15 mouse cellular contexts compared by ENCODE assay signal in the genomic region with DNA sequence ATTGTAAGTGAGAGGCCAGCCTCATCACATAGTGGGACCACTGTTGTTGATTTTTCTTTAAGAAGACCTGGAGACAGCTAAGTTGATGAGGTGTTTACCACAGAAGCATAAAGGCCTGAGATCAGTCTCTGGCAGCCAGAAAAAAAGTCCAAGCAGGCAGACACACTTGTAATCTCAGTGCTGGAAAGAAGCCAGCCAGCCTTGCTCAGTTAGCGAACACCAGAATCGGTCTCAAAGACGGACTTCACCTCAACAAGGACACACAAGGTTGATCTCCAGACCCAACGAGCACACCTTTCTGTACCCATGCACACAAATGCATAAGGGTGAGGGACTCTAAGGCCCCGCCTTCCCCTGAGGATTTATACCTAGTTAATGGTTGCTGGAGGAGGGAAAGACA.
DNase-seq lines count a peak whose midpoint lies in the region; ATAC-seq and TF ChIP-seq lines count a peak whose summit lies in the region.
"Had no signal": no experiment of that assay in that cellular context is flagged by ENCODE, and none has a peak within 500 bp of the region (broad histone marks: within the 10 kb centered on the region; RNA-seq: fewer than 3 reads in every experiment).

No protein-coding gene starts in this region.

- DNase-seq in embryonic facial prominence, embryonic 14.5 days (ENCODE audit: low spot score), result peak; percentile 41
- no peak for DNase-seq in embryonic facial prominence, embryonic 10.5 days (ENCODE audit: low spot score)
- peak; percentile 56 for DNase-seq in lung, embryonic 14.5 days
- DNase-seq in lung, postnatal 10 days, result no peak
- DNase-seq in kidney, adult 18-20 months, result peak; percentile 49
- no peak for DNase-seq in embryo, embryonic 9.5 days (ENCODE audit: extremely low spot score)
- DNase-seq in layer of hippocampus, postnatal 25 days (ENCODE audit: extremely low spot score in 1 of 2, low spot score in 1 of 2), result no peak
- DNase-seq: gastrocnemius, adult 2 months; thymus, postnatal 36 days had no signal

- no peak for ATAC-seq in embryonic facial prominence, embryonic 14.5 days (ENCODE audit: low read depth)
- ATAC-seq in lung, embryonic 14.5 days (ENCODE audit: insufficient read depth), result no peak
- ATAC-seq: lung, postnatal 0 days had no signal

- 78% methylated on average over 5 of the region's 5 CpGs for WGBS in embryonic facial prominence, embryonic 14.5 days
- 88% methylated on average over 5 of the region's 5 CpGs for WGBS in embryonic facial prominence, embryonic 10.5 days
- WGBS in lung, embryonic 14.5 days, result 65% methylated on average over 5 of the region's 5 CpGs

- TF ChIP-seq CTCF in lung, embryonic 14.5 days (IDR thresholded peaks at IDR 0.05; ENCODE audit: low read depth), result no peak

- H3K36me3 ChIP-seq in embryonic facial prominence, embryonic 14.5 days (ENCODE audit: control insufficient read depth, insufficient read depth, low read length), result no peaks in the 10 kb centered on the region
- no peaks in the 10 kb centered on the region for H3K36me3 ChIP-seq in embryonic facial prominence, embryonic 10.5 days (replicated peaks)
- H3K36me3 ChIP-seq in lung, embryonic 14.5 days (ENCODE audit: insufficient read depth), result no peaks in the 10 kb centered on the region
- H3K36me3 ChIP-seq: embryonic facial prominence, embryonic 15.5 days; heart, embryonic 10.5 days; hindbrain, embryonic 13.5 days had no signal

- no peak overlapping the region for H3K27ac ChIP-seq in embryonic facial prominence, embryonic 14.5 days (replicated peaks; ENCODE audit: low read depth, low read length)
- no peak overlapping the region for H3K27ac ChIP-seq in embryonic facial prominence, embryonic 10.5 days (replicated peaks)
- no peak overlapping the region for H3K27ac ChIP-seq in lung, embryonic 14.5 days (ENCODE audit: low read depth)
- H3K27ac ChIP-seq: embryonic facial prominence, embryonic 15.5 days; gastrocnemius, adult 2 months; heart, embryonic 10.5 days; hindbrain, embryonic 13.5 days had no signal

- no peak overlapping the region for H3K9ac ChIP-seq in embryonic facial prominence, embryonic 14.5 days (ENCODE audit: low read depth, low read length)
- H3K9ac ChIP-seq in lung, embryonic 14.5 days, result no peak overlapping the region
- H3K9ac ChIP-seq: embryonic facial prominence, embryonic 15.5 days; hindbrain, embryonic 13.5 days had no signal

- H3K27me3 ChIP-seq in embryonic facial prominence, embryonic 14.5 days (replicated peaks; ENCODE audit: control insufficient read depth, insufficient read depth, low read length), result no peaks in the 10 kb centered on the region
- H3K27me3 ChIP-seq in embryonic facial prominence, embryonic 10.5 days (replicated peaks; ENCODE audit: low read depth, poor library complexity, severe bottlenecking), result no peaks in the 10 kb centered on the region
- H3K27me3 ChIP-seq in lung, embryonic 14.5 days (ENCODE audit: insufficient read depth, low read length), result no peaks in the 10 kb centered on the region
- H3K27me3 ChIP-seq: embryonic facial prominence, embryonic 15.5 days; hindbrain, embryonic 13.5 days had no signal

- no peaks in the 10 kb centered on the region for H3K4me1 ChIP-seq in embryonic facial prominence, embryonic 14.5 days (ENCODE audit: control insufficient read depth, insufficient read depth, low read length)
- peaks cover 32% of the 10 kb centered on the region for H3K4me1 ChIP-seq in embryonic facial prominence, embryonic 10.5 days
- no peaks in the 10 kb centered on the region for H3K4me1 ChIP-seq in lung, embryonic 14.5 days (ENCODE audit: insufficient read depth)
- H3K4me1 ChIP-seq: embryonic facial prominence, embryonic 15.5 days had no signal

- H3K4me2 ChIP-seq in embryonic facial prominence, embryonic 14.5 days (ENCODE audit: low read depth, low read length), result no peak overlapping the region
- H3K4me2 ChIP-seq in lung, embryonic 14.5 days, result no peak overlapping the region
- H3K4me2 ChIP-seq: embryonic facial prominence, embryonic 15.5 days; hindbrain, embryonic 13.5 days; liver, embryonic 11.5 days had no signal

- H3K4me3 ChIP-seq in embryonic facial prominence, embryonic 14.5 days (ENCODE audit: low read depth, low read length), result no peak overlapping the region
- H3K4me3 ChIP-seq in embryonic facial prominence, embryonic 10.5 days, result no peak overlapping the region
- no peak overlapping the region for H3K4me3 ChIP-seq in lung, embryonic 14.5 days (ENCODE audit: low read depth, low read length)
- H3K4me3 ChIP-seq: embryonic facial prominence, embryonic 15.5 days; gastrocnemius, adult 2 months; heart, embryonic 10.5 days; hindbrain, embryonic 13.5 days; myocyte had no signal

- no peaks in the 10 kb centered on the region for H3K9me3 ChIP-seq in embryonic facial prominence, embryonic 14.5 days (ENCODE audit: control insufficient read depth, low read length)
- H3K9me3 ChIP-seq in embryonic facial prominence, embryonic 10.5 days, result no peaks in the 10 kb centered on the region
- H3K9me3 ChIP-seq in lung, embryonic 14.5 days (ENCODE audit: low read depth, low read length), result no peaks in the 10 kb centered on the region
- H3K9me3 ChIP-seq: embryonic facial prominence, embryonic 15.5 days; heart, embryonic 10.5 days; hindbrain, embryonic 13.5 days had no signal

Comparison
In these comparisons a context has a peak if more than half of its experiments do, and no peak if none do; other contexts are left out.
1. DNase-seq: peak in embryonic facial prominence, embryonic 14.5 days (single experiment), lung, embryonic 14.5 days (single experiment) and kidney, adult 18-20 months (single experiment); none in embryonic facial prominence, embryonic 10.5 days (single experiment), lung, postnatal 10 days (single experiment), embryo, embryonic 9.5 days (single experiment) and layer of hippocampus, postnatal 25 days (0 of 2).